Mouse (Mus musculus) retina, postnatal 7 days (tissue): ENCODE measurements at regions not wholly inside any gene's neighbourhood (a gene's known extent, or its start where the extent isn't known, plus 50 kb on each side); places are given as distances from the start of the nearest gene placed in this dataset.
A peak's percentile ranks its signal among the peaks of the same experiment; 100 is the strongest.

Experiments used
- DNase-seq: peaks from one replicate; pipeline ENCODE4 v3.0.0-alpha.2; 2012; ENCODE audit warnings: low read depth, low spot score

DNA sequence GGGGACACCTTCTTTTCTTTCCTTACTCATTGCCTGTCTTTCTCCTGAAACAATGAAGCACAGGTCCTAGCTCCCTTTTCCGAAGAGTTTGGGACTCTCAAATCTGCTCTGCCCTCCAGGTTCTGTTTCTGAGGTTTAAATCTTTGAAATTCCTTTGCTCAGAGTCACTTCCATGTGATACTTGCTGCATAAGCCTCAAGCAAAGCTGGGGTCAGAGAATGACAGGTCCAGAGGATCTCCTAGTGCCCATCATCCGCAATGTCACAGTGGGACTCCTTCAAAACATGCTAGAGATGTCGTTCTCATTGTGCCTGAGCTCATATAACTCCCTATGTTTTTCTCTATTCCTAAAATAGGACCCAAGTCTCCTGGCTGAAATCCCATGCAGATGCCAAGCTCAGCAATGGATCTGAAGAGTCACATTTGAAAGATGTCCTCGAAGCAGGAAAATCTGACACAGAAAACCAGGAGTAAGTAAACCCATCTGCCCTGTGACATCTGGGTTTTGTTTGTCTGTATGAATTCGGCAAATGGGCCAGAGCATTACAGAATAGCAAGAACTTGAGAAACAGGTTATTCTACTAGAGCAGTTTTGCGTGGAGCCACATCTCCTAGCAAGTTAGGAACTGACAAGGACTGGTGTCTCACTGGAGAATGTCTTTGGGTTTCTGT lies 634.6 kb downstream of the Epha4 start:
- DNase-seq = no peak

DNA sequence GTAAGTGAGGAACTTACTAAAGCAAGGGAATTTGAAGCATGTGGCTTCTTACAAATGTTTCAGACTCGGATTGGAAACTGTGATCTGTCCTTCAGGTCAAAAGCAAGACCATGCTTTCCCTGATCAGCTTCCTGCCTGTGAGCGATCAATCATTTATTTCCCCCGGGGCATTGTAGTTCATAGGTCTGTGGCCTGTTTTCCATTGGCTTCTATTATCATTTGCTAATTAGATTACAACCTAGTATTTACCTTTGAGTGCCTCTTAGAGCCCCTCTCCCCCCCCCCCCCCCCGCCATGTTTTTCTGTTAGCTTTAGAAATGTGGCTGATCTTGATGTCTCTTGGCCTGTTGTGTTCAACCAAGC lies 634.1 kb downstream of the Epha4 start:
- no peak for DNase-seq

DNA sequence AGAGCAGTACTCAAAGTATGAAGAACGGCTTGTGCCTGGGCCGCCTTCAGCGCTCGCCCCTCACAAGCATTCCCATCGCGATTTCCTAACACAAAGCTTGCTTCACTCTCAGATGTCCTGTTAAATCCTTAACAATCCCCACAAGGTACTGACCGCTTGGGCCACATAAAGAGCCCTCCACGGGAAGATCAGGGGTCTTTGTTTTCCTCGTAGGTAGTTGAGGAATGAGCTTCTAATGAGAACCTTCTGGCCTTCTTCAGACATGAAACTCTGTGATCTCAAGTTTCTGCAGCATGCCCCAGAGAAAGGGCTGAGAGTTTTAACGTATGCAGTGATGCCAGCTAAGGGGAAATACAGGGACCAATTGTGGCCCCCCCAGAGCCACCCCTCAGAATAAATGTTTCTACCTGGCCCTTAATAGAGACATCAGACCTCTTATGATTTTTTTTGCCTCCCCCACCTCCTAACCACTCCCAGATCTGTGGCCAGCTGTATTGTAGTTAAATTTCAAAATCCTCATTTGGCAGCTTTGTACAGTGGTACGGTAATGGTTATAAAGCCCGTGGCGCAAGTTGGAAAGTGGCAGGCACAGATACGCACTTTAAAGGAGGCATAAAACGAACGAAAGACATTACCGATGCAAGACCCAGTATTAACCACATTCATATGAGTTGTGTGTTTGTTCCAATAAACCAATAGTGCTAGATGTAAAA lies 618.6 kb downstream of the Epha4 start:
- no peak for DNase-seq

DNA sequence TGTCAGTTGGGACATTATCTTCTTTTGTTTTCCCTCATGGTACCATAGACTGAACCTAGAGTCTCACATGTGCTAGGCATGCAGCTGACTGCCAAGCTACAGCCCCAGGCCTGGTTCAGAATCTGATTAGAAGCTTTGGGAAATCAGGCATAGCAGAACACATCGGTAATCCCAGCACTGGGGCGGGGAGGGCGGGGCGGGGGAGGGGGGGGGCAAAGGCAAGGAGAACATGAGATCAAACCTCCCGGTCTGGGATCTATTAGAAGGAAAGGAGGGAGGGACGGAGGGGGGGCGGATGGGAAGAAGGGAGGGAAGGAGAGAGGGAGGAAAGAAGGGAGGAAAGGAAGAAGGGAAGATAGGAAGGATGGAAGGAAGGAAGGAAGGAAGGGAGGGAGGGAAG lies 617.5 kb downstream of the Epha4 start:
- DNase-seq = peak; percentile 4

DNA sequence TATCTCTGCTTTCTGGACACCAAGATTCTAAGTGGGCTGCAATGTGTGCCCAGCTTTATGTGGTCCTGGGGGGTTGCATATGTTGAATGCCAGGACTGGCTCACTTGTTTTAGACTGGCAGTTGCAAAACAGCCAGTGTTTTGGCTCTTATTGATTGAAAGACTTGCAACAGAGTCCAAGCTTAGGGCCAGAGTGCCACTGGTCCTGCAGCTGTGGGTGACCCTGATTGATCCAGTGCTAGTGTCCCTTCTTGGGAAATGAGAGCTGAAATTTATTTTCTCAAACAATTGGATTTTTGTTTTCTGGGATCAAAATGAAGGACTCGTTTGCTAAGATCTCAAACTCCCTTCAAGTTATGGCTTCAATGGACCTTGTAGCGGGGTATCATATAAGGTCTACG lies 603.4 kb downstream of the Epha4 start:
- no peak for DNase-seq

DNA sequence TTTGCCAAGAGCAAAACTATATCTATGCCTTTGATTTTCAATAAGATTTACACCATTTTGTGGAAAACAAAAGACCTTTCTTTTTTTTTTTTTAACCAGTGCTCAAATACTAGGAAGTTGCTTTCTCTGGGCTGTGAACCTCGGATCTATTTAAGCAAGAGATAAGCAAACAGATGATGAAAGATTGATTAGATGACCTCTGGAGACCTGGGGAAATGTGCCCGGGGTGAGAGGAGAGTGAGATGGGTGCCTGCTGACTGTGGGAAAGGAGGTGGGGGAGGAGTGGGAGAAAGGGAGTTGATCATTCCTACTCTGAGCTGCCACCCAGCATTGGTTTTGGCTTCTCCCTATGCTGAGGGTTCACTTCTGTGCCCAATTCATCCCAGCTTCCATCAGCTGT lies 595.3 kb downstream of the Epha4 start:
- no peak for DNase-seq

DNA sequence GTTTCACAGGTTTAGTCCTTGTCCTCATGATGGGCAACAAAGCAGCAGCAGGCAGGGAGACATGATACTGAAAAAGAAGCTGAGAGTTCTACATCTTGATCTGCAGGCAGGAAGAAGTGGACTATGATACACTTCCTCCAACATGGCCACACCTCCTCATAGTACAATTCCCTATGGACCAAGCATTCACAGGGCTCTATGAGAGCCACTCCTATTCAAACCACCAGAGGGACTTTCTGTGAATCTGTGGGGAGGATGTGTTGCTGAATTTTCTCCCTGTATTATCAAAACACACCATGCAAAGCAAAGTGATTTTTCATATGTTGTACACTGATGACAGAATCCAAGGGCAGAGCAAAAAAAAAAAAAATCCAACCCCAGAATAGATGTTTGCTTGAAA lies 594.3 kb downstream of the Epha4 start:
- DNase-seq = no peak

DNA sequence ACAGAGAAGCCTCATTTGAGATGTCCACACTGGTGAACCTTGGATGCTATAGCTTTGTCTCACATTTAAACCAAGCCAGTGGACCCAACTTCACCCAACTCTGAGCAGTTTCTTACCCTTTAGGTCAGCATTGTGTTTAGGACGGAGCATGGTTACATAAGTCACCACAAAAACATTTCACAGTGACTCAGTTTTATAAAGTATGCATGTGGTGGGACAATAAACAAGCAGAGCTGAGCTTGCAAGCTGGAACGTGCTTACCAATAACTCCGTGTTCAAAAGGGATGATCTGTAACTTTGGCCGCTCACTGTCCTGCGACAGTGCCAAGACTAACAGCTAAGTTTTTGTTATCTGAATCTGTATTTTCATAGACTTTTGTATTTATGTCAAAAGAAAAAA lies 587.8 kb downstream of the Epha4 start:
- no peak for DNase-seq

DNA sequence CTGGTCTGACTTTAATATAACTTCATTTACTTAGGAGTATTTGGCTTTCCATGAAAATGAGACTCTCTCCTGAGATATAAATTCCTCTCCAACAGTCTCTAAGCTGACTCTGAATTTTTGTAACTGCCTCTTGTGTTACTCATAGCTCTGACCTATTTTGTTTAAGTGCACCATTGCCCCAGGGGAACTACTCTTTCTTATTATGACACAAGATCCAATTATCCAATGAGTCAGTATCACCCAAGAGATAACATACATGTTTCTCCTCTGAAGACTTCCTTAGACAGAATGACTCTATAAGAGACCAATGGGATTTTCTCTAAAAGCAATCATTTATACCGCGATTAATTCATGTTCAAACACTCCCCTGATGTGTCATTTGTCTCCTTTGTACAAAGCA lies 586.9 kb downstream of the Epha4 start:
- DNase-seq = no peak

DNA sequence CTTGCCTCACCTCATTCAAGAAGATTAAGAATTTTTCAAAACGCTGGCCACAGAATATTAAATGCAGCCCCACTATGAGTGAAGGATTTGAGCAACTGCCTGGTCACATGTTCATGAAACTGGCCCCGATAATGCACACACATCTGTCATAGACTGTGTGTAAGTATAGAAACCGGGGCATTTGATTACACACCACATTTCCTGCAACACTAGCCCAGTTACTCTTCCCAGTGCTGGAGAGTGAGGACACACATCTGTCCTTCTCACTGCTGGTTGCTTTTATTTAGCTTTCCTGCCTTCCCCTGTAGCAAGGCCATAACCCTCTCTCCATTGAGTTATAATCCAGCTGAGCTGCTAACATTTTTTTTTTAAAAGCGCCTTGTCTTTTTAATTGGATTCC lies 581.4 kb downstream of the Epha4 start:
- DNase-seq = no peak

DNA sequence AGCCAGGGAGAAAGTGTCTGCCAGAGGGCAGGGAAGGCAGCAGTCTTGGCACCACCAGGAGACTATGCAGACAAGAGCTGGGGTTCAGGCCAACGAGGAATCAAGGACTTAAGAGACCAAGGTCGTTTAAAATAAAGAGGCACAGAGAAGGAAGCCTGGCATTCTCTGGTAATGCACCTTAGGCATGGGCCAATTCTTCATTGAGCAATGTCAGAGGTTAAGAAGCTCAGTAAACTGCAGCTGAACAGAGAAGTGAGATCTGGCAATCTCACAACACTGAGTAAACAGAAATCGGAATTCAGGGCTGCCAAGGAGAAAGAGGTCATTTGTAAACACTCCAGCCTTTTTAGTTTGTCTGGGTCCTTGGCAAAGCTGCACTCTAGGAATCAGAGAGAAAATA lies 572.2 kb downstream of the Epha4 start:
- no peak for DNase-seq

DNA sequence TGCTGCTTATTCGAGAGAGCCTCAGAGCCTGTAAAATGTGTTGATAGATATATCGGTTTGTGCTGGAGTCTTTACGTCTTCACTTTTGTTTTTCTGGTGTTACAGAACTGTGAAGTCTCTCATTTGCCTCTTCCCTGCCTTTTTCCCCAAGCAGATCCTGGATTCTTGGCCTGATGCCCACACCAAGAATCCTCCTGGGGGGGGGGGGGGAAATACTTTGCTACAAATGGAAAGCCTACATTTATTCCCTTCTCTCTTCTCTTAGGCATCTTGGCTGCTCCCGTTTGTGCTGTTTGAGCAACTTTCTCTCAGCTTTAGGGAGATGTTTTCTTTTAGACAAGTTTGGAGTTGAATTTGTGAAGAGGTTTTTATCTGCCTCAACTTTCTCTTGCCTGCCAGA lies 570.8 kb downstream of the Epha4 start:
- DNase-seq = no peak

DNA sequence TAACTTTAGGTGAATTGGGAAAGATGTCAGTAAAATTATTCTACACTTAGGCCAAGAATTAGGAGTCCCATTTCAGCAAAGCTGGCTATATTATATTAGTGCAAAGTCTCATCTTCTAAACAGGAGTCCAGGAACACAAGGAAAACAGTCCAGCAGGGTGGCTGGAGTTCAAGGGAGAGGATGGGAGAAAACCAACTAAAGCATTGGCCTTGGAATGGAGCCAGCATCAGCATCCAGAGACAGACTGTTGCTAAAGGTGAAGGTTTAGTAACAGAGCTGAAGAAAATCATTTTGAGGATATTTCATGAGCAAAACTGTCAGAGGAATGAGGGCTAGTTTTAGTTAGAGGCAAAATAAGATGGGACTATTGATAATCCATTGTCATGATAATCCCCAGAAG lies 559.9 kb downstream of the Epha4 start:
- no peak for DNase-seq

DNA sequence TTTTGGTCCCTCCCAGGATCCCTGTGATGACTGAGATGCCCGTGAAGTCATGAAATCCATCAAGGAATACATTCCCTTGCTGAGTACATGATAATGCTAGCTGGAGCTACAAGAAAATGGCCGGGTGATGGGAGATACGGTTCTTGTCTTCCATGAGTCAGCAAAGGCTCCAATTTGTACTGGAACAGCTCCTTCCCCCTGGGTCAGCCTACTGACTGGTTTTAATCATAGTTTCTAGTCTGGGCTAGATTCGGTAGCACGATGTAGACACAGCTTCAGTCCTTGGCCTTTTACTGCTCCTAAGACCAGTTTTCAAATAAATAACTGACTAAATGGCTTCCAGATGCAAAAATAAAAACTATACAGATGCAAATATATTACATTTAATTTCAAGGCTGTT lies 557.5 kb downstream of the Epha4 start:
- DNase-seq = no peak

DNA sequence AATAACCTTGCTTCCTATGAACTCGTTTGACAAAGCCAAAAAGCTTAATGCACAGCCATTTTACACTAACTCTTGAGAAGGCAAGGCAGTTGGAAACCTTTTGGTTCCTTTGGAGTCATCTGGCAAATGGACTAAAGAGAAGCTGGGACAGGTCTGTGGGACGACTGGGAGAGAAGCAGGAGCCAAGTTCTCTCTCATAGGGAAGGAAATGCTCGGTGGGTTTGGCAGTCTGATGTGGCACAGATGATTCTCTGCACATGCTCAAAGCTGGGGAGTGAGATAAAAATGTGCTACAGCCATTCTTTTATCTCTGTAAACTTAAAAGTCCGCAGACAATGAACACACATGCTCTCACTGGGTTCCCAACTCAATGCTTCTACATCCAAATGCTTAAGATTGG lies 556.2 kb downstream of the Epha4 start:
- DNase-seq = no peak

DNA sequence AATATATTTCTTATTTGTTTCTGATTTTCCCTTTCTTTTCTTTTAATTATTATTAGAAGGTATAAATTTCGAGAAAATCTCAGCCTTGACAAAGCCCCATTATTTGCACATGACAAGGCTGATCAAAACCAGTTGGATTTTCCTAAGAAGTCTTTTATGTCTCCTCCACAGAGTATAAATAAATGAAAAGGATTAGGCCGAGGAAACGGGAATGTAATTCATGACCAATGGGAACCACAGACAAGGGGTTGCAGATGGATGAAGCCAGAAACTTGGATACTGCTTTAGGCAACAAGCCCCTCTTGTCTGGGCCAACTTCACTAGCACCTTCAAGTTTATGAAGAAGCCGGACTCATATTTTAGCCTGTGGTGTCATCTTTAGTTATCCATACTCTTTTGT lies 542.4 kb downstream of the Epha4 start:
- no peak for DNase-seq

DNA sequence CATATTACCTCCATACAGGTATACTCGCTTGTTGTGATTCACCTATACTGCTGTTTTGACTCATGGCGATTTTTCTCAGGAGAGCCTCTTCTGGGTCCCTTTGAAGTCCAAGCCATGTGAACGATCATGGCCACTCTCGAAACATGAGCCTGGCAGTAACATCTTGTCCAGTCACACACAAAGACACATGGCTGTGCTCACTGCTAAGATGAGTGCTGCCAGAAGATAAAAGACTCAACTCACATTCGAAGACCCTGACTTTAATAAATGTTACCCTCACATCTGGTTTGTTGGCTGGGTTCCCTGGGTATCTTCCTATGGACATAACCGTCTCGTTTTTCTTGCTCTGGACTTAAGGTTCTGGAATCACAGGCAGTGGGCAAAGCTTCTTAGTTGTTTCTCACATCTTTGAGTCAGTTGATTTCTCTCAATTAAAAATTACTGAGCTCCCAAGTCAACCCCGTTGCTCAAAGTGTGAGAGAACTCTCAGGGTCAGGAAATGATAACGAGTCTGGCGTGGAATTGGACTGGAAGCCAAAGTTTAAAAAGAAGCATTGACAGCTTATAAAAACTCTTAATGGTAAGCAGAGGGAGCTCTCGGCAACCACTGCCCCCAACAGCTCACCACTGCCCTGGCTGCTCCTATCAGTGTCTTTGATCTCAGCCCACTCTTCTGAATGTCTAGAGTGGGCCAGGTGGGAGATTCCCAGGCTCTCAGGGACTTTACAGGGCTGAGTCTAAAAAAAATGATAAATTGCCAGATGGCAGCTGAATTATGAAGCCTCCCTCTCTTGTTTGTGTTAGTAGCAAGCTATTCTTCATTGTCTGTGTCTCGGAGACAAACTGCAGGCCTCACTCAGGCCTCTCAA lies 539.6 kb downstream of the Epha4 start:
- no peak for DNase-seq

DNA sequence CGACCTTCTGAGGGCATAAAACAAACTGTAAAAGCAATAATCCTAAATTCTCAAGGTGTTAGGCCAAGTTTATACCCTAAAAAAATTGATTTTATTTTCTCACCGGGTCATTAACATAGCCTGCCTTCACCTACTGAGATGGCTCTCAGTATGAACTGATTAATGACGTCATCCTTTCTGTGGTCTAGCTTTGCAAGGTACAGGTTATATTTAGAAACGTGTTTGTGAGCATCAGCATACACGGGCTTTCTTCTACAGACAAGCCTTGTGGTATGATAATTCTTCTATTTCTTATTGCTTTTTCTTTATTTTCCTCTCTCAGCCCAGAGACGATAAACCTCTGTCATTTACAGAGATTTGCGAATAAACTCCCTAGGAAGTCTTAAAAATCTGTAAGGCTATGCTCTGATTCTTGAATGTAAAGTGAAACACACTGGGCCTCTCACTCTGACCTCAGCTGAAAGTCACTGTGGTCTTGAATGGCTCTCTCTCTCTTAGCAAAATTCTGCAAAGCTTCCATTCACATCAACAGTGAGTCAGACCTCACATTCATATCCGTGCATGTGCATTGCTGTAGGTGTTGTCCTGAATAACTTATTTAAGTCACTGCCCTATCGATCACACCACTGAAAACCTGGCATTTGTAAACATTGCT lies 534.3 kb downstream of the Epha4 start:
- DNase-seq = no peak

DNA sequence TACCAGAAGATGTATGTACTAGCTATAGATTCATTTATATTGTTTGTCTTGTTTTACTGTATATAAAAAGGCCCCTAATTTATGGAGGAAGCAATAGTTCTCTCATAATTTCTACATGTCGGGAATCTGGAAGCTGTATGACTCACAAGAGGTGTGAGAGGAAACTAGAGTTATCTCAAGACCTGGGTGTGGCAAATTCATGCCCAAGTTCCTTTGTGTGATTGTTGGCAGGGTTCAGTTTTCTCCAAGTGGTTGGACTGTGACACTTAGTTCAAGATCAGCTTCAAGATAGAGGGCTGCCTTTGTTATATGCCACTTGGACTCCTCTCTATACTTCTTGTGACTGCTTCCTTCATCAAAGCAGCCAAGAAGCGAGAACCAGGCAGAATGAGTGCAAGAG lies 521.1 kb downstream of the Epha4 start:
- DNase-seq = no peak

DNA sequence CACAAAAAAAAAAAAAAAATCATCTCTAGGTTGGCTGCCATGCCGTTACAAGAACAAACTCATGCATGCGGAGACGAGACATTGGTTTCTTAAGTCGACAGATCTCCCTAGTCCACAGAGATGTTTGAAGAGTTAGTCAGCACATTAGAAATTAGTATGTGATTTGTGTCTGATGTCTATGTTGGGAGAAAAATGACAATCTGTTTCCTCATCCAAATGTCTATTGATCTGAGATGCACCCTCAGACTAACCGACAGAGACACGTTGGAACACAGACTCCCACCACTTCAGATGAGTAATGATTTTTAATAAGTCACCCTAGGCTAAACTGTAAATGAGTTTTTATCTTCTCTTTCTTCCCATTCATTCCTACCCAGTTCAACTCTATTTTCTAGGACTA lies 506.9 kb downstream of the Epha4 start:
- no peak for DNase-seq

DNA sequence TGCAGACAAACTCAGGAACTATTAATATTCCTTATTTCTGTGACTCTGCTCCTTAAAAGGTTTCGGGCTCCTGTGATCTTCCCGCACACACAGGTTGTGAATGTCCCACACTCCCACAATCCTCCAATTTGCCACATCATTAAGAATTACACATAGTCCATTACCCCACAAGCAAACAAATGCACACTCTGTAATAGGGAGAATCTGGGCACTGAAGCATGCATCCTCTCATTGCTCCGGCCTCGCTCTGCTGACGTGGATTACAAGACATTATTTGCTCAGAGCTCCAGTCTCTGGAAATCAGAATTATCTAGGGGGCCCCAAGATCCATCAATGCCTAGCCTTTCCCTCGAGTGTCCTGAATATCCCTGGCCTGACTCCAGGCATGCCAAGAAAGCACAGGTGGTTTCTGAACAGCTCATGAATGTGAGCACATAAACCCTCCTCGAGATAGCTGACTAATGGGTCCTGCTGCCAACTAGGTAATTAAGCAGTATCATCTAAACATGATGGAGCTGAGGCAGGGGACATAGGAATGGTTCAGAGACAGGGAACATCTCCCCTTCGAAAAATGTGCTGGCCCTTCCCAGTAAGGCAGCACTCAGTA lies 504.2 kb downstream of the Epha4 start:
- no peak for DNase-seq

DNA sequence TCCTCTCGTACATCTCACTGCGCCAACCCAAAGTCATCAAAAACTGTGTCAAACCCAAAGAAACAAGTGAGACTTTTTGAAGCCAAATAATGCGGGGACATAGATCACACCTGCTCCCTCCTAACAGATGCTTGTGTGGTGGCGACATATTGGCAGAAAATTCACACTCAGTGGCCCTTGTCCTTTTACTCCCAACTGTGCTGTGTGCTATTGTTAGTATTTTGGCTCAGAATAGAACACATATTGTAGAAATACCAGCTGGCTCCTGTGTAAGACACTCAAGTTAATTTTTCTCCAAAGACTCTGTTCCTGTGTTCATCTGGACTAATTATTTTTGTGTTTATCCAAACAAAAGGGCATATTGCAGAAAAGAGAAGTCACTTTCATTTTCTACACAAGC lies 487.2 kb downstream of the Epha4 start:
- no peak for DNase-seq
